Mouse (Mus musculus): ENCODE data around the gene Mcf2l.

GRCm38 (mm10) chr8:12960609-12961008 lies 87.0 kb downstream of the Mcf2l start:
- TF ChIP-seq POLR2A (IDR thresholded peaks at IDR 0.05; ENCODE audit: control insufficient read depth, extremely low read depth, insufficient read depth, low read length, poor library complexity) (no peak), CTCF (IDR thresholded peaks at IDR 0.05; ENCODE audit: borderline replicate concordance, control insufficient read depth, extremely low read depth, insufficient read depth, low read length, poor library complexity) (no peak)

All from thymus, adult 2 months (tissue).